Mouse (Mus musculus) hindbrain, postnatal 0 days (tissue): ENCODE measurements at regions not wholly inside any gene's neighbourhood (a gene's known extent, or its start where the extent isn't known, plus 50 kb on each side); places are given as distances from the start of the nearest gene placed in this dataset.

ENCODE experiments used
- ATAC-seq: fragments of 200-750 bp; cut with Nextera tagmentation; 2 replicates; pipeline ENCODE4 v1.8.0; 2017; ENCODE audit warnings: mild to moderate bottlenecking, moderate TSS enrichment, moderate library complexity
- DNase-seq: peaks from one replicate; pipeline ENCODE4 v3.0.0-alpha.2; 2015; ENCODE audit warnings: low spot score
- H3K27ac ChIP-seq: fragments of 300-500 bp; sonication (generic); 2 replicates; pipeline ENCODE4 v1.5.1; 2014; ENCODE audit warnings: mild to moderate bottlenecking
- H3K27me3 ChIP-seq: fragments of 300-500 bp; sonication (generic); 2 replicates; pipeline ENCODE4 v1.6.1; 2014; ENCODE audit warnings: low read length, mixed read lengths; ENCODE audit not compliant: insufficient read depth
- H3K36me3 ChIP-seq: fragments of 300-500 bp; sonication (generic); 2 replicates; pipeline ENCODE4 v1.6.1; 2014; ENCODE audit warnings: low read length, mixed read lengths; ENCODE audit not compliant: insufficient read depth
- H3K4me1 ChIP-seq: fragments of 300-500 bp; sonication (generic); 2 replicates; pipeline ENCODE4 v1.6.1; 2014; ENCODE audit warnings: antibody characterized with exemption, low read length, mixed read lengths; ENCODE audit not compliant: insufficient read depth
- H3K4me2 ChIP-seq: fragments of 300-500 bp; sonication (generic); 2 replicates; pipeline ENCODE4 v1.6.1; 2014; ENCODE audit warnings: low read depth, mild to moderate bottlenecking, low read length, moderate library complexity, mixed read lengths
- H3K4me3 ChIP-seq: fragments of 300-500 bp; sonication (generic); 2 replicates; pipeline ENCODE4 v1.5.1; 2014; ENCODE audit warnings: low read length
- H3K9ac ChIP-seq: fragments of 300-500 bp; sonication (generic); replicated peaks from 2 replicates; pipeline ENCODE4 v1.6.1; 2014; ENCODE audit warnings: mild to moderate bottlenecking, low read length, moderate library complexity, mixed read lengths
- H3K9me3 ChIP-seq: fragments of 300-500 bp; sonication (generic); 2 replicates; pipeline ENCODE4 v1.6.1; 2016; ENCODE audit warnings: low read length, mixed read lengths
- CTCF ChIP-seq: IDR thresholded peaks from 2 replicates; pipeline ENCODE4 v1.5.1; 2016; ENCODE audit warnings: antibody characterized with exemption, control low read depth, low read depth
- WGBS: fragments of 180-500 bp; shearing (Covaris S2); extraction: QIAGEN DNeasy Blood & Tissue Kit; methylation state at CpG from one replicate; pipeline ENCODE4 v1.1.7; 2014; 5-methylcytosine and 5-hydroxymethylcytosine counted together

GRCm38 (mm10) chr14:105752509-105753375, 143.9 kb downstream of the Spry2 start:
- Histone ChIP-seq H3K4me1 (no peaks in the 10 kb centered on the region), H3K9me3 (no peaks in the 10 kb centered on the region), H3K27me3 (no peaks in the 10 kb centered on the region), H3K27ac (no peak overlapping the region), H3K4me3 (no peak overlapping the region), H3K4me2 (no peak overlapping the region), H3K36me3 (no peaks in the 10 kb centered on the region), H3K9ac (no peak overlapping the region)
- TF ChIP-seq CTCF: no peak
- DNase-seq (no peak), ATAC-seq (no peak)
- 74% methylated on average over 4 of the region's 4 CpGs for WGBS

DNA sequence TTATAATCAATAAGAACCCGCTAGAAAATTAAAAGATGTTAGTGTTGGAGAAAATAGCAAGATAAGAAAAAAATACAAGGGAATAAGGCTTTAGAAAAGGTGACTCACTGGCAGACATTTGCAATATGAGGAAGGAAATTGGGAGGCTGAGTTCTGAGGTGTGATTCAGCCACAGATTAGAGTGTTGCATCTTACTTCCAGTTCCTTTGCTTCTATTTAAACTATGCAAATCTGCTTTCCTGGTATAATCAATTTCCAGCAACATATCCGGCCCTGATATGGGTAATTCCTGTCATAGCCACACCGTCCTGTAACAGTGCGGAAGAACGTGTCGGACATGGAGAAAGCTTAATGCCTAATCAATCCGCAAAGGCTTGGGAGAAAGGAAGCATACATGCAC, 144.9 kb downstream of the Spry2 start:
- Histone ChIP-seq H3K9ac (no peak overlapping the region), H3K4me3 (no peak overlapping the region), H3K27ac (no peak overlapping the region), H3K36me3 (no peaks in the 10 kb centered on the region), H3K27me3 (no peaks in the 10 kb centered on the region), H3K9me3 (no peaks in the 10 kb centered on the region), H3K4me2 (no peak overlapping the region), H3K4me1 (no peaks in the 10 kb centered on the region)
- 94% methylated on average over 7 of the region's 7 CpGs for WGBS
- TF ChIP-seq CTCF: no peak
- DNase-seq (no peak), ATAC-seq (no peak)

DNA sequence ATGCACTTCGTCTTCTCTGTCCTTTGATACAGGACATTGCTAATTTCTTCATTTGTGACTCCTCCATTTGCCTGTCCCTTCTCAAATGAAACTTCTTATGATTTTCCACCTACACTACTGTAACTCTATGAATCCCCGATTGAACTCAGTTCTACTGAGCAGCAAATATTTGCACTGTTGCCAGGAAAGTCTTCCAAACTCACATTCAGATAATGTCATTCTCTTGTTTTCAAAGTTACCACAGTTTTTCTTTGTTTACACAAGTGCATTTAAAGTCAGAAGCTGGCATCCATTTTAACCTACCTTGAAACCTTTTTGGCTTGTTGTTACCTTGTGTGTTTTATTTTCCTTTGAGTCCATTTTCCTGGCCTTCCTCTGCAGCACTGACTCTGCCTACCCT, 152.0 kb downstream of the Spry2 start:
- no peak for ATAC-seq

GRCm38 (mm10) chr14:105744125-105744524, 152.5 kb downstream of the Spry2 start:
- Histone ChIP-seq H3K4me2 (no peak overlapping the region), H3K27ac (no peak overlapping the region), H3K4me1 (no peaks in the 10 kb centered on the region), H3K9ac (no peak overlapping the region), H3K9me3 (no peaks in the 10 kb centered on the region), H3K4me3 (no peak overlapping the region), H3K36me3 (no peaks in the 10 kb centered on the region), H3K27me3 (no peaks in the 10 kb centered on the region)
- DNase-seq (no peak), ATAC-seq (no peak)
- WGBS: 81% methylated on average over 3 of the region's 3 CpGs
- TF ChIP-seq CTCF: no peak

More for the DNA sequence above, 152.0 kb downstream of the Spry2 start:
- no peak for TF ChIP-seq CTCF
- H3K9ac ChIP-seq: no peak overlapping the region
- no peak overlapping the region for H3K4me3 ChIP-seq
- no peaks in the 10 kb centered on the region for H3K9me3 ChIP-seq
- WGBS: 90% methylated on average over 2 of the region's 2 CpGs
- no peak overlapping the region for H3K27ac ChIP-seq
- no peaks in the 10 kb centered on the region for H3K36me3 ChIP-seq
- no peaks in the 10 kb centered on the region for H3K27me3 ChIP-seq
- no peak overlapping the region for H3K4me2 ChIP-seq
- no peaks in the 10 kb centered on the region for H3K4me1 ChIP-seq
- no peak for DNase-seq

DNA sequence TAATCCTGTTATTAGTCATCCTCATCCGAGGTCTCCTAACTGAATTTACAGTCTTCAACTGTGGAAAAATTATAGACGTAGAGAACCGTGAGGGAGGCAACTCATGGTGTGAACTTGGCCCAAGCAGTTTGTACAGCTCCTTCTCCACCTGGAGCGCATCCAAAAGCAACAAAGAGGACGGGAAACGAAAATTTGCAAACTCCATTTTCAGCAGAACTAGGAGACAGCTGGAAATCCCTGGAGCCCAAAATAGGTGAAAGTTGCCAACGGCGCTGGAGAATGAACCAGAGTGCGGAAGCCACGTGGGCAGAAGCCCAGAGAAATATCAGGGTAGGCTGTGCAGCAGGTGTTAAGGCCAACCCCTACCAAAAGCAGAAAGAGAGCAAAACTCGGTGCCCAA, 155.7 kb downstream of the Spry2 start:
- no peaks in the 10 kb centered on the region for H3K27me3 ChIP-seq
- 44% methylated on average over 11 of the region's 11 CpGs for WGBS
- no peak overlapping the region for H3K4me3 ChIP-seq
- no peaks in the 10 kb centered on the region for H3K4me1 ChIP-seq
- no peaks in the 10 kb centered on the region for H3K9me3 ChIP-seq
- no peak overlapping the region for H3K9ac ChIP-seq
- no peaks in the 10 kb centered on the region for H3K36me3 ChIP-seq
- peak; percentile 48 for DNase-seq
- no peak overlapping the region for H3K4me2 ChIP-seq
- no peak for ATAC-seq
- 0 out of 2 replicates have a peak overlapping the region, but pooled peaks have one; percentile 6 for H3K27ac ChIP-seq
- TF ChIP-seq CTCF: no peak

- H3K36me3 ChIP-seq: no peaks in the 10 kb centered on the region
- TF ChIP-seq CTCF: no peak
- no peak overlapping the region for H3K9ac ChIP-seq
- no peak overlapping the region for H3K4me2 ChIP-seq
- no peaks in the 10 kb centered on the region for H3K4me1 ChIP-seq
- ATAC-seq (no peak), DNase-seq (no peak)
- WGBS: 95% methylated on average over 5 of the region's 5 CpGs
- H3K27me3 ChIP-seq: no peaks in the 10 kb centered on the region
- no peaks in the 10 kb centered on the region for H3K9me3 ChIP-seq
- H3K4me3 ChIP-seq: no peak overlapping the region
- H3K27ac ChIP-seq: no peak overlapping the region
Observed at GRCm38 (mm10) chr14:105738568-105738967, 158.1 kb downstream of the Spry2 start.

- ATAC-seq: no peak
- no peaks in the 10 kb centered on the region for H3K9me3 ChIP-seq
- DNase-seq: no peak
- no peaks in the 10 kb centered on the region for H3K36me3 ChIP-seq
- H3K4me1 ChIP-seq: peaks cover 3% of the 10 kb centered on the region; the same call in 1 of the 2 replicates
- H3K4me2 ChIP-seq: no peak overlapping the region
- no peaks in the 10 kb centered on the region for H3K27me3 ChIP-seq
- H3K4me3 ChIP-seq: no peak overlapping the region
- 61% methylated on average over 6 of the region's 6 CpGs for WGBS
- H3K27ac ChIP-seq: no peak overlapping the region
- no peak overlapping the region for H3K9ac ChIP-seq
- TF ChIP-seq CTCF: no peak
Observed at GRCm38 (mm10) chr14:105736352-105736751, 160.3 kb downstream of the Spry2 start.
